Comparison of ENCODE assay signal across 12 mouse cellular contexts in the genomic region with DNA sequence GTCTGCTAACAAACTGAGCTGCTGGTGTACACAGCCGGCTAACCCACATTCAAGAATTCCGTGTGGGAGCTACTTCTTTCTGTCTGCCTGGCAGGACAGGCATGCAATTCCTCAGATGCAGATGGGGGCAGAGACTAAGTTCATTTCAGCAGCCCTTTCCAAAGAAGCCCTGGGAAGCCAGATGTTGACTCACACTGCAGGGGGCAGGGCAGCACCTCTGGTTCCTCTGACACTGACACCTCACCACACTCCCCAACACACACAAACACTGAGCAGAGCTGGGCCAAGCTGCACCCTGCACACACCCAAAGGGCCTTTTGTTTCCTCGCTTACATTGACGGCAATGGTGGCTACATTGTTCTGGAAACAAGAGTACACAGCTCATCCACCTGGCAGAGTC. TPM values are rescaled to one million over a fixed set of nuclear protein-coding genes. Genes with fewer than 3 reads are reported as not detected.
A peak's percentile ranks its signal among the peaks of the same experiment; 100 is the strongest.
DNase-seq lines count a peak whose midpoint lies in the region; ATAC-seq and TF ChIP-seq lines count a peak whose summit lies in the region.
"Had no signal": no experiment of that assay in that cellular context is flagged by ENCODE, and none has a peak within 500 bp of the region (broad histone marks: within the 10 kb centered on the region; RNA-seq: fewer than 3 reads in every experiment).

No protein-coding gene starts in this region.

- 71% methylated on average over 4 of the region's 4 CpGs for WGBS in cerebellum, adult 2 months
- WGBS in intestine, postnatal 0 days: 39% methylated on average over 4 of the region's 4 CpGs
- 23% methylated on average over 4 of the region's 4 CpGs for WGBS in stomach, postnatal 0 days

- no peaks in the 10 kb centered on the region for H3K9me3 ChIP-seq in megakaryocyte, embryonic 14.5 days
- H3K9me3 ChIP-seq in intestine, postnatal 0 days (ENCODE audit: control insufficient read depth): no peaks in the 10 kb centered on the region
- H3K9me3 ChIP-seq in stomach, postnatal 0 days (ENCODE audit: control insufficient read depth, low read length): no peaks in the 10 kb centered on the region
- H3K9me3 ChIP-seq: heart, embryonic 10.5 days; limb, embryonic 15.5 days had no signal

- no peak overlapping the region for H3K27ac ChIP-seq in cerebellum, adult 2 months (ENCODE audit: insufficient read depth, low read length)
- peak overlapping the region; percentile 77 for H3K27ac ChIP-seq in intestine, postnatal 0 days (ENCODE audit: low read depth, low read length)
- no peak overlapping the region; the same call in 1 of the 2 replicates for H3K27ac ChIP-seq in stomach, postnatal 0 days (replicated peaks)
- H3K27ac ChIP-seq: limb, embryonic 15.5 days had no signal

- TF ChIP-seq CTCF in cerebellum, adult 2 months (IDR thresholded peaks at IDR 0.05; ENCODE audit: borderline replicate concordance, insufficient read depth, low read depth, low read length): no peak
- TF ChIP-seq CTCF in intestine, postnatal 0 days (IDR thresholded peaks at IDR 0.05; ENCODE audit: low read depth): peak; percentile 44
- TF ChIP-seq CTCF in stomach, postnatal 0 days (IDR thresholded peaks at IDR 0.05; ENCODE audit: low read depth): peak; percentile 39; the same call in 1 of the 2 replicates

- peaks cover 11% of the 10 kb centered on the region for H3K4me1 ChIP-seq in cerebellum, adult 2 months (ENCODE audit: control insufficient read depth, insufficient read depth, low read length)
- H3K4me1 ChIP-seq in megakaryocyte, embryonic 14.5 days: peaks cover 52% of the 10 kb centered on the region
- peaks cover 23% of the 10 kb centered on the region for H3K4me1 ChIP-seq in intestine, postnatal 0 days (replicated peaks; ENCODE audit: control insufficient read depth, insufficient read depth, low read length)
- peaks cover 18% of the 10 kb centered on the region for H3K4me1 ChIP-seq in stomach, postnatal 0 days (replicated peaks; ENCODE audit: control insufficient read depth, insufficient read depth)

- H3K9ac ChIP-seq in intestine, postnatal 0 days (ENCODE audit: low read depth, low read length): 0 out of 2 replicates have a peak overlapping the region, but pooled peaks have one; percentile 8
- no peak overlapping the region for H3K9ac ChIP-seq in stomach, postnatal 0 days (ENCODE audit: low read length)
- H3K9ac ChIP-seq: limb, embryonic 15.5 days had no signal

- peak overlapping the region; percentile 76 for H3K4me2 ChIP-seq in intestine, postnatal 0 days (replicated peaks; ENCODE audit: low read depth)
- H3K4me2 ChIP-seq in stomach, postnatal 0 days (replicated peaks; ENCODE audit: low read depth): no peak overlapping the region

- TF ChIP-seq POLR2A in cerebellum, adult 2 months (IDR thresholded peaks at IDR 0.05; ENCODE audit: borderline replicate concordance, insufficient read depth, low read length): no peak

- TF ChIP-seq EP300 in stomach, postnatal 0 days (optimal IDR thresholded peaks at IDR 0.05): no peak

- H3K27me3 ChIP-seq in cerebellum, adult 2 months (ENCODE audit: control insufficient read depth, insufficient read depth, low read length): no peaks in the 10 kb centered on the region
- peaks cover 61% of the 10 kb centered on the region for H3K27me3 ChIP-seq in megakaryocyte, embryonic 14.5 days (replicated peaks)
- H3K27me3 ChIP-seq in intestine, postnatal 0 days (replicated peaks; ENCODE audit: control insufficient read depth, insufficient read depth, low read length): no peaks in the 10 kb centered on the region
- no peaks in the 10 kb centered on the region for H3K27me3 ChIP-seq in stomach, postnatal 0 days (ENCODE audit: control insufficient read depth, insufficient read depth, low read length)
- H3K27me3 ChIP-seq: CH12.LX; limb, embryonic 15.5 days had no signal

- DNase-seq in cerebellum, adult 11-12 months: peak; percentile 55
- no peak for DNase-seq in cerebellum, adult 2 months
- DNase-seq in stomach, postnatal 0 days (ENCODE audit: low spot score): peak; percentile 62
- DNase-seq in yolk sac, embryonic 10.5 days (ENCODE audit: low spot score): no peak
- DNase-seq in heart, adult 8-10 months (ENCODE audit: low spot score): no peak
- DNase-seq: retina, postnatal 1 day had no signal

- ATAC-seq in megakaryocyte, adult 5-6 weeks (ENCODE audit: poor library complexity, severe bottlenecking): no peak
- ATAC-seq in intestine, postnatal 0 days: no peak
- no peak for ATAC-seq in stomach, postnatal 0 days (ENCODE audit: low FRiP score, low TSS enrichment)

- H3K36me3 ChIP-seq in megakaryocyte, embryonic 14.5 days (replicated peaks; ENCODE audit: low read length): no peaks in the 10 kb centered on the region
- no peaks in the 10 kb centered on the region for H3K36me3 ChIP-seq in intestine, postnatal 0 days (ENCODE audit: control insufficient read depth, insufficient read depth)
- H3K36me3 ChIP-seq in stomach, postnatal 0 days (ENCODE audit: control insufficient read depth, insufficient read depth, low read length): no peaks in the 10 kb centered on the region
- H3K36me3 ChIP-seq: heart, embryonic 10.5 days; limb, embryonic 15.5 days had no signal

- H3K4me3 ChIP-seq in cerebellum, adult 2 months (replicated peaks; ENCODE audit: insufficient read depth, low read depth, low read length): no peak overlapping the region
- peak overlapping the region; percentile 14 for H3K4me3 ChIP-seq in megakaryocyte, embryonic 14.5 days (replicated peaks)
- H3K4me3 ChIP-seq in intestine, postnatal 0 days (ENCODE audit: low read depth, low read length): no peak overlapping the region
- no peak overlapping the region for H3K4me3 ChIP-seq in stomach, postnatal 0 days (ENCODE audit: low read depth, low read length)

RNA-seq across cellular contexts. Expression of a gene that starts 1.4 kb away (rescaled TPM):
- 15.4 and 18.1 TPM in 2 replicates for polyA plus RNA-seq in cerebellum, adult 2 months (2012; rRNA removed)
- 0.73 and 1.0 TPM in 2 replicates for polyA plus RNA-seq in megakaryocyte, embryonic 14.5 days (2012; ENCODE audit: insufficient read depth, low replicate concordance)
- 1.9 and 3.0 TPM in 2 replicates for total RNA-seq in megakaryocyte, adult 5-6 weeks (2015)
- 1.9 and 2.0 TPM in 2 replicates for total RNA-seq in megakaryocyte, adult 5-6 weeks (2017)
- 7.2 and 7.9 TPM in 2 replicates for polyA plus RNA-seq in intestine, postnatal 0 days (2015; fragmentation: Nextera tagmentation; extraction: Ambion mirVana)
- polyA plus RNA-seq in stomach, postnatal 0 days (2015; fragmentation: Nextera tagmentation; extraction: Ambion mirVana): 2.4 and 2.8 TPM in 2 replicates
- total RNA-seq in heart, adult 8-10 months (2022): 10 to 100 TPM in 3 of 4 experiments, 1 to 10 TPM in 1; 8.3 to 15.0 (median 13.5) TPM

RNA-seq across cellular contexts. Expression of a gene that starts 33.9 kb away (rescaled TPM):
- polyA plus RNA-seq in cerebellum, adult 2 months (2012; rRNA removed): 17.6 and 20.0 TPM in 2 replicates
- polyA plus RNA-seq in megakaryocyte, embryonic 14.5 days (2012; ENCODE audit: insufficient read depth, low replicate concordance): 2.0 TPM in 1 of 2 replicates, not detected in the other
- total RNA-seq in megakaryocyte, adult 5-6 weeks (2015): 1.8 and 2.5 TPM in 2 replicates
- 2.4 and 2.9 TPM in 2 replicates for total RNA-seq in megakaryocyte, adult 5-6 weeks (2017)
- polyA plus RNA-seq in intestine, postnatal 0 days (2015; fragmentation: Nextera tagmentation; extraction: Ambion mirVana): 3.3 and 3.7 TPM in 2 replicates
- polyA plus RNA-seq in stomach, postnatal 0 days (2015; fragmentation: Nextera tagmentation; extraction: Ambion mirVana): 3.0 and 3.1 TPM in 2 replicates
- 1 to 10 TPM; 4.2 to 5.4 (median 4.9) TPM for total RNA-seq in heart, adult 8-10 months (2022)

RNA-seq across cellular contexts. Expression of a gene that starts 46.7 kb away (rescaled TPM):
- 28.2 and 31.4 TPM in 2 replicates for polyA plus RNA-seq in cerebellum, adult 2 months (2012; rRNA removed)
- 41.6 and 60.4 TPM in 2 replicates for polyA plus RNA-seq in megakaryocyte, embryonic 14.5 days (2012; ENCODE audit: insufficient read depth, low replicate concordance)
- total RNA-seq in megakaryocyte, adult 5-6 weeks (2015): 31.4 and 37.5 TPM in 2 replicates
- total RNA-seq in megakaryocyte, adult 5-6 weeks (2017): 29.1 and 30.8 TPM in 2 replicates
- 84.1 and 84.8 TPM in 2 replicates for polyA plus RNA-seq in intestine, postnatal 0 days (2015; fragmentation: Nextera tagmentation; extraction: Ambion mirVana)
- polyA plus RNA-seq in stomach, postnatal 0 days (2015; fragmentation: Nextera tagmentation; extraction: Ambion mirVana): 40.7 and 43.1 TPM in 2 replicates
- 10 to 100 TPM; 18.6 to 20.4 (median 20.0) TPM for total RNA-seq in heart, adult 8-10 months (2022)

Comparison
In these comparisons a context has a peak if more than half of its experiments do, and no peak if none do; other contexts are left out.
1. DNase-seq: peak in cerebellum, adult 11-12 months (single experiment) and stomach, postnatal 0 days (single experiment); none in cerebellum, adult 2 months (0 of 2), yolk sac, embryonic 10.5 days (single experiment) and heart, adult 8-10 months (single experiment).